Mouse (Mus musculus) embryonic facial prominence, embryonic 14.5 days (tissue): Measurements from ENCODE around the gene Gm4952. TPM values are rescaled to one million over a fixed set of nuclear protein-coding genes. Genes with fewer than 3 reads are reported as not detected.

Source experiments
- ATAC-seq: fragments of 200-750 bp; cut with Nextera tagmentation; 2 replicates; pipeline ENCODE4 v1.8.0; 2017; ENCODE audit warnings: low read depth, moderate number of reproducible peaks, moderate TSS enrichment
- DNase-seq: peaks from one replicate; pipeline ENCODE4 v3.0.0-alpha.2; 2015; ENCODE audit warnings: low spot score
- H3K27ac ChIP-seq: fragments of 300-500 bp; sonication (generic); replicated peaks from 2 replicates; pipeline ENCODE4 v1.5.1; 2014; ENCODE audit warnings: low read depth, mild to moderate bottlenecking, low read length, moderate library complexity
- H3K27me3 ChIP-seq: fragments of 300-500 bp; sonication (generic); replicated peaks from 2 replicates; pipeline ENCODE4 v1.6.1; 2014; ENCODE audit warnings: low read length; ENCODE audit not compliant: control insufficient read depth, insufficient read depth
- H3K36me3 ChIP-seq: fragments of 300-500 bp; sonication (generic); 2 replicates; pipeline ENCODE4 v1.6.1; 2014; ENCODE audit warnings: low read length, mixed read lengths; ENCODE audit not compliant: control insufficient read depth, insufficient read depth
- H3K4me1 ChIP-seq: fragments of 300-500 bp; sonication (generic); 2 replicates; pipeline ENCODE4 v1.6.1; 2014; ENCODE audit warnings: antibody characterized with exemption, low read length; ENCODE audit not compliant: control insufficient read depth, insufficient read depth
- H3K4me2 ChIP-seq: fragments of 300-500 bp; sonication (generic); 2 replicates; pipeline ENCODE4 v1.6.1; 2014; ENCODE audit warnings: low read depth, mild to moderate bottlenecking, low read length, moderate library complexity, mixed read lengths
- H3K4me3 ChIP-seq: fragments of 300-500 bp; sonication (generic); 2 replicates; pipeline ENCODE4 v1.5.1; 2014; ENCODE audit warnings: low read depth, mild to moderate bottlenecking, low read length
- H3K9ac ChIP-seq: fragments of 300-500 bp; sonication (generic); 2 replicates; pipeline ENCODE4 v1.6.1; 2014; ENCODE audit warnings: low read depth, mild to moderate bottlenecking, low read length, moderate library complexity, mixed read lengths
- H3K9me3 ChIP-seq: fragments of 300-500 bp; sonication (generic); 2 replicates; pipeline ENCODE4 v1.6.1; 2016; ENCODE audit warnings: low read length; ENCODE audit not compliant: control insufficient read depth
- WGBS: fragments of 180-500 bp; shearing (Covaris S2); extraction: QIAGEN DNeasy Blood & Tissue Kit; methylation state at CpG from one replicate; pipeline ENCODE4 v1.1.7; 2014; 5-methylcytosine and 5-hydroxymethylcytosine counted together
- polyA plus RNA-seq: library from polyadenylated mRNA; unstranded; fragments of >200 nt; fragmentation: Nextera tagmentation; extraction: Ambion mirVana; gene quantifications from 2 replicates; pipeline ENCODE4 v1.2.1, GENCODE M21; 2014

Gene Gm4952
- polyA plus RNA-seq, 1 experiment from 2014 or later: 0.07 TPM

DNA sequence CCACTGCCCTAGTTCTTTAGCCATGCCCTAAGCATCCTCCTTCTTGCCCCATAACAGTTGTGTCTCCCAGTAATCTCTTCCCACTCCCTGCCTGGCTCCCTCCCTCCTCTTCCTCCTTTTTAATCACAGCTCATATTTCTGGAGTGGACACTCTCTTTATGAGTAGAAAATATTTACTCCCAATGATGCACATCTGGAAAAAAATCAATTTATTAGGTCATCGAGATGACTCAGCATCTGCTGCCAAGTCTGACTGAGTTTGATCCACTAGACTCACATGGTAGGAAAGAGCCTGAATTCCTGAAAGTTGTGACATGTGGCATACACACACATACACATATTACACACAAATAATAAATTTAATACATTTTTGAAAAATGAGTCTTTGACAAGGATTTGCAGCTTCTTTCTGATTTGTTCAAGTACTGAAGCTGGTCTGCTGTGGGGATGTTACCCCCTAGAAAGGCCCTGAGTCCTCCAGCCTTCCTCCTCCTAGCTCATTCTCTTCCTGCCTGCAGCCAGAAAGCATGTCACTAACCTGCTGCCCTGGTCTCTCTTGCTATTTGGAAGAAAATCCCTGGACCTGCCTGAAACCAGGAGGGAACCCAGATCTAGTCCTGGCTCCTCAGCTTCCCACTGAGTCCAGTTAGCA lies 27.0 kb upstream of the Gm4952 start:
- 0 out of 2 replicates have a peak, but pooled peaks have one; percentile 7 for ATAC-seq
- H3K36me3 ChIP-seq: 0 out of 2 replicates have a peak, but pooled peaks cover 3% of the 10 kb centered on the region
- WGBS: 79% methylated on average over 1 of the region's 1 CpGs

DNA sequence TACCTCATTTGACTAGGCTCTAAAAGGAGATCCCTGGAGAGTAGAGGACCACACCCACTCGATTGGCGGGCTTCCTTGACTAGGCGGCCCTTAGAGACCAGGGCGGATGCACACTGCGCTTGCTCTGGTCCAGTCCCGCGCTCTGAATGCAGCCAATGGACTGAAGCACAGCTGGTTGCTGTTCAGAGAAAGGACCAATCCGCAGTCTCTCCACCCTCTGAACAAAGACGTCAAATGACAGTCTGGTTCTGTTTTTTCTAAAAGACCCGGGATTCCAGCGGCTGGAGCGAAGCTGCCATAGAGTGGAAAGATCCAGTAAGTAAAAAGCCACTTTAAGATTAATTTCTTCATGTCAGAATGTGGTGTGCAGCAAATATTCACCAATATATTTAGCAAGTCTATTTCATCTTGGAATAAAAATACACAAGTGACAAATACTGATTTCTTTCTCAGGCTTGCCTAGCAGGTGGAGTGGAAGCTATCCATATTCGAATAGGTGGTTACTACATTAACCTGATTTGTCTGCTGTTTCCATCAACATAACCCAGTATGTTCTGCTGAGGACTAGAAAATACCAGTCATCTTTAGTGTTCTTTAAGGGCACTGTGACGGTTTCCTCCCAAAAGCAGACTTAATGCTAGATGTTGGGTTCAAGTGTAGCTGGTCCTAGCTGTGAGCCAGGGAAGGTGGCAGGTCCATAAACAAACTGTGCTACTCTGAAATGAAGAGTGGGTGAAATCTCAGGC lies 26.3 kb upstream of the Gm4952 start:
- WGBS: 4% methylated on average over 14 of the region's 14 CpGs
- Histone ChIP-seq H3K9ac (peak overlapping the region; percentile 50), H3K4me3 (peak overlapping the region; percentile 39), H3K27me3 (no peaks in the 10 kb centered on the region), H3K4me1 (peaks cover 5% of the 10 kb centered on the region), H3K36me3 (0 out of 2 replicates have a peak, but pooled peaks cover 6% of the 10 kb centered on the region), H3K9me3 (no peaks in the 10 kb centered on the region), H3K4me2 (peak overlapping the region; percentile 66), H3K27ac (peak overlapping the region; percentile 73)
- ATAC-seq (peak; percentile 100), DNase-seq (peak; percentile 96)

More for the DNA sequence above, 27.0 kb upstream of the Gm4952 start:
- no peak for DNase-seq
- Histone ChIP-seq H3K4me3 (peak overlapping the region; percentile 39), H3K9me3 (no peaks in the 10 kb centered on the region), H3K27me3 (no peaks in the 10 kb centered on the region), H3K4me2 (peak overlapping the region; percentile 66), H3K27ac (peak overlapping the region; percentile 66; the same call in 1 of the 2 replicates), H3K9ac (no peak overlapping the region), H3K4me1 (peaks cover 5% of the 10 kb centered on the region)

DNA sequence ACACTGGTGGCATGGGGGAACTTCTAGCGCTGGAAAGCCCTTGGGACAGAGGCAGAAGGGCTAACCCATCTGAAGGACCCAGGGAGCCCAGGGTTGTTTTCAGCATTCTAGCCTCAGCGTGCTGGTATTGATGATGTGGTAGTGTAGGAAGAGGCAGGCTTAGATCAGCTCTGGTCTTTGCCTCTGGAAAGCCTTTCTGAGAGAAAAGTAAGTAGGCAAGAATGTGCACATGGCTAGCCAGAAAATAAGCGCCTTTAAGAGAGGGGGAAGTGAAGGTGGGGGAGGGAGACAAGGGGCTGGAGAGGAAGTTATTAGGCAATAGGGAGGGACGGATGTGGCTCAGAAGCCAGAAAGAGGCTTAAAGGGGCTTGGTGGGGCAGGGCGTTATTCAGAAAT lies 25.8 kb upstream of the Gm4952 start:
- DNase-seq (peak; percentile 50), ATAC-seq (no peak)
- H3K4me1 ChIP-seq: peaks cover 5% of the 10 kb centered on the region
- H3K27ac ChIP-seq: peak overlapping the region; percentile 73
- no peaks in the 10 kb centered on the region for H3K27me3 ChIP-seq
- H3K9me3 ChIP-seq: no peaks in the 10 kb centered on the region
- peaks cover 11% of the 10 kb centered on the region; the same call in 1 of the 2 replicates for H3K36me3 ChIP-seq
- peak overlapping the region; percentile 66 for H3K4me2 ChIP-seq
- H3K4me3 ChIP-seq: peak overlapping the region; percentile 39
- WGBS: 11% methylated on average over 5 of the region's 5 CpGs
- H3K9ac ChIP-seq: peak overlapping the region; percentile 50

DNA sequence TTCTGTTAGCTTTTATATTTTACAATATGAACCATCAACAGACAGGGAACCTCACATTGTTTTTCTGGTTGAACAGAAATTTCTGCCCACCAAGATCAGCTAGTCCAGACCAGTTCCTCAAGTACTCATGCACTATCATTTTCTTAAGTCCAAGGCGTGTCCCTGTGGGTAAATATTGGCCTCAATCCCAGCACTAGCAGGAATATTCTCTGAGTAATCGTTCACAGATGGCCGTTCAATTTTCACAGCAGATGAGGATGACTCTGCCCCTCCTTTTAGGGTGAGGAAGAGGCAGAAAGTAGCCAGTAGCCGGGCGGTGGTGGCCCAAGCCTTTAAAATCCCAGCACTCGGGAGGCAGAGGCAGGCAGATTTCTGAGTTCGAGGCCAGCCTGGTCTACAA lies 24.7 kb upstream of the Gm4952 start:
- Histone ChIP-seq H3K27me3 (no peaks in the 10 kb centered on the region), H3K9me3 (no peaks in the 10 kb centered on the region), H3K36me3 (peaks cover 16% of the 10 kb centered on the region; the same call in 1 of the 2 replicates), H3K27ac (peak overlapping the region; percentile 19), H3K4me1 (peaks cover 5% of the 10 kb centered on the region), H3K4me2 (peak overlapping the region; percentile 66), H3K9ac (no peak overlapping the region), H3K4me3 (no peak overlapping the region)
- DNase-seq (peak; percentile 83), ATAC-seq (no peak)
- WGBS: 55% methylated on average over 7 of the region's 7 CpGs

DNA sequence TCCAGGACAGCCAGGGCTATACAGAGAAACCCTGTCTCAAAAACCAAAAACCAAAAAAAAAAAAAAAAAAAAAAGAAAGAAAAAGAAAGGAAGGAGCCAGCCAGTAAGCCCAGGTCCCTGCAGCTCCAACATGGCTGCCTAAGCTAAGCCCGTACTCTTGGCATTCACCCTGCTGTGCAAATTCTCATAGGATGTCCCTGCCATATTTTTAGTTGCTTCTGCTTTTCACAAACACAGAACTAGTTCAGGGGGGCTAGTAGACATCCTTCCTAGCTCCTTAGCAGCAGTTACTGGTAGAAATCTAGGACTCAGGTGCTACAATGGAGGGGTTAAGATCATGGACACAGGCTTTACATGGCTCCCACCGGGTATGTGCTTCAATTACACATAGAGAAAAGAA lies 24.3 kb upstream of the Gm4952 start:
- no peaks in the 10 kb centered on the region for H3K27me3 ChIP-seq
- 86% methylated on average over 2 of the region's 2 CpGs for WGBS
- H3K4me3 ChIP-seq: no peak overlapping the region
- DNase-seq: no peak
- no peak for ATAC-seq
- H3K27ac ChIP-seq: no peak overlapping the region
- no peaks in the 10 kb centered on the region for H3K9me3 ChIP-seq
- peaks cover 16% of the 10 kb centered on the region; the same call in 1 of the 2 replicates for H3K36me3 ChIP-seq
- H3K9ac ChIP-seq: no peak overlapping the region
- H3K4me1 ChIP-seq: peaks cover 5% of the 10 kb centered on the region
- H3K4me2 ChIP-seq: no peak overlapping the region

DNA sequence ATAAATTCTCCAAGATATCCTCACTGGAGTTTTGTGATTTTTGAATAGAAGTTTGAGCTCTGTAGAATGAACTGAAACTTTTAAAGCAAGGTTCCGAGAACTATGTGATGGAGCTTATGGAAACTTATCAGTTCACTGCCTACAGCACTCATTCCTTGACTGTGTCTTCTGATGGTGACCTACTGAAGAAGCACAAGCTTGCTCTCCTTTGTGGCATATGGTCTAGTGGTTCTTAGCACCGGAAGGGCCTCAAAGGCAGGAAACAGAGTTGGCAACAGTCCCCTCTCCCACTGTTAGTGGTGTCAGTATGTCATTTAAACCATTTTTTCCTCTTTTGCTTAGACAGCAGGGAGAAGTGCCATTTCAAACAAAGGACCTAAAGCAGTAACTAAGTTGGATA lies 23.1 kb upstream of the Gm4952 start:
- ATAC-seq: no peak

DNA sequence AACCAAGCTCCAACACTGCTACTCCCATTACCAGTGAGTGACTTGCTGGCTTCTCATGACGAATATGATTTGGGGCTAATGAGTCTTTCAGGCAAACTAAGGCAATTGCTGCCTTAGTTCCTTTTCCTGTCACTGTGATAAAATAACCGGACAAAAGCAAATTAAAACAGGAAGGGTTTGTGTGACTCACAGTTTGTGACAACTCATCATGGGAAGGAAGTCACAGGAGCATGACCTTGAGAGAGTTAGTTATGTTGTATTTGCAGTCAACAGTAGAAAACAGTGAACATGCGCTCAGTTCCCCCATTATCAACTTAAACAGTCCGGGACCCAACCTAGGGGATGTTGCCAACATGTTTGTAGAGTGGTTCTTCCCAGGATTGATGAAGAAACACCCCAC lies 14.5 kb upstream of the Gm4952 start:
- 77% methylated on average over 4 of the region's 4 CpGs for WGBS
- no peak for DNase-seq
- Histone ChIP-seq H3K4me1 (no peaks in the 10 kb centered on the region), H3K4me3 (no peak overlapping the region), H3K9ac (no peak overlapping the region), H3K9me3 (no peaks in the 10 kb centered on the region), H3K4me2 (no peak overlapping the region), H3K27ac (no peak overlapping the region), H3K27me3 (no peaks in the 10 kb centered on the region), H3K36me3 (peaks cover 3% of the 10 kb centered on the region; the same call in 1 of the 2 replicates)
- ATAC-seq: no peak

More for the DNA sequence above, 23.1 kb upstream of the Gm4952 start:
- DNase-seq: no peak
- no peak overlapping the region for H3K27ac ChIP-seq
- 90% methylated on average over 2 of the region's 2 CpGs for WGBS
- peaks cover 5% of the 10 kb centered on the region for H3K4me1 ChIP-seq
- no peak overlapping the region for H3K9ac ChIP-seq
- H3K4me2 ChIP-seq: no peak overlapping the region
- H3K9me3 ChIP-seq: no peaks in the 10 kb centered on the region
- no peaks in the 10 kb centered on the region for H3K27me3 ChIP-seq
- H3K4me3 ChIP-seq: no peak overlapping the region
- peaks cover 16% of the 10 kb centered on the region; the same call in 1 of the 2 replicates for H3K36me3 ChIP-seq

DNA sequence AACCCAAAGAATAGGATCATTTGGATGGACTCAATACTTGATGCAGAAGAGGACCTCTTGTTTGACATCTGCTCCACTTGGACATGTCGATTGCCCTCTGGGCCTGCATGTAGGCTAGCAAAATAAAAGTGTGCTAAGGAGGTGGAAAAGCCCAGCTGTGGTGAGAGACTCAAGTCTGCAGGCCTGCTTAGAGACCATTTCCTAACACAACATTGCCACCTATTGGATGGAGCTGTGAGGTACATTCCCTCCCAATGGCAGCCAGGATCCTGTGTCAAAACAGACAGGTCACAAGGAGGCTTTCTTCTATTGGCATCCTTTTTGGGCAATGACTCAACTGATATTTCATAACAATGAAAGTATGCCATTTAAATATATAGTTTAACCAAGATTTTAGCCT lies 7.9 kb upstream of the Gm4952 start:
- no peak overlapping the region for H3K4me3 ChIP-seq
- H3K9ac ChIP-seq: no peak overlapping the region; the same call in 1 of the 2 replicates
- WGBS: 10% methylated on average over 1 of the region's 1 CpGs
- H3K4me1 ChIP-seq: peaks cover 5% of the 10 kb centered on the region; the same call in 1 of the 2 replicates
- ATAC-seq (peak; percentile 66; the same call in 1 of the 2 replicates), DNase-seq (peak; percentile 80)
- H3K27me3 ChIP-seq: 0 out of 2 replicates have a peak, but pooled peaks cover 2% of the 10 kb centered on the region
- H3K4me2 ChIP-seq: no peak overlapping the region
- H3K9me3 ChIP-seq: no peaks in the 10 kb centered on the region
- no peaks in the 10 kb centered on the region; the same call in 1 of the 2 replicates for H3K36me3 ChIP-seq
- H3K27ac ChIP-seq: no peak overlapping the region
